Mouse (Mus musculus): ENCODE results near the gene Arhgdia.

Arhgdia gene

DNA sequence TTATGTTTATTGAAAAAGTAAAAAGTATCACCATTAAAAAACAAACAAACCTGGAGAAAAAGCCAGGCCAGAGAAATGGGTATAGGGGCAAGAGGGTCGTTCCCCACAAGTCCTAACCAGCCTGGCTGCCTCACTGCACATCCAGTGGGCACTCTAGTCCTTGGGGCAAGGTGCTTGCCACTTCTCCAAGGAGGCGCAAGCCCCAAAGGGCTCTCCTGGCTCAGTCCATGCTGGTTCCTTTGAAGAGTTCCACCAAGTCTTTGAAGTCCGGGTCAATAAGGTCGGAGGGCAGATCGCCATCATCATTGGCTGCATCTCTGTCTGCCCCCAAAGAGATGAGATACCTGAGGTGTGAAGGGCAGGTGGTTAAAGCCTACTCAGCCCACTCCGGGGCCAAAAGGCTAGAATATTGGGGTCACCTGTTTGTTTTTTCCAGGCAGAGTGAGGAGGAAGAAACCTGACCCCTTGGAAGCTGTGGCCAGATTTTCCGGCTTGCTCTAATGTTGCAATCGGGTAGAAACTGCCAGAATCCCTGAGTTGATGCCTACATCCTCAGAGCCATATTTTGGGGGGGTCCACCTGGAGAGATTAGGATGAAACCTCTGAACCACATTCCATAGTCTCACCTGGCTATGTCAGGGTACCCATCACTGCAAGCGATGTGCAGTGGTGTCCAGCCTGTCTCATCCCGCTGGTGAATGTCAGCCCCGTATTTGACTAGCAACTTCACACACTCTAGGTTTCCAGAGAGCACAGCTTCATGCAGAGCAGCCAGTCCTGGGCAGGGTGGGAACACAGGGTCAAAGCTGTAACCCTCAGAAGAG is 31.2 kb downstream of the Arhgdia start:
- DNase-seq, result no peak

DNA sequence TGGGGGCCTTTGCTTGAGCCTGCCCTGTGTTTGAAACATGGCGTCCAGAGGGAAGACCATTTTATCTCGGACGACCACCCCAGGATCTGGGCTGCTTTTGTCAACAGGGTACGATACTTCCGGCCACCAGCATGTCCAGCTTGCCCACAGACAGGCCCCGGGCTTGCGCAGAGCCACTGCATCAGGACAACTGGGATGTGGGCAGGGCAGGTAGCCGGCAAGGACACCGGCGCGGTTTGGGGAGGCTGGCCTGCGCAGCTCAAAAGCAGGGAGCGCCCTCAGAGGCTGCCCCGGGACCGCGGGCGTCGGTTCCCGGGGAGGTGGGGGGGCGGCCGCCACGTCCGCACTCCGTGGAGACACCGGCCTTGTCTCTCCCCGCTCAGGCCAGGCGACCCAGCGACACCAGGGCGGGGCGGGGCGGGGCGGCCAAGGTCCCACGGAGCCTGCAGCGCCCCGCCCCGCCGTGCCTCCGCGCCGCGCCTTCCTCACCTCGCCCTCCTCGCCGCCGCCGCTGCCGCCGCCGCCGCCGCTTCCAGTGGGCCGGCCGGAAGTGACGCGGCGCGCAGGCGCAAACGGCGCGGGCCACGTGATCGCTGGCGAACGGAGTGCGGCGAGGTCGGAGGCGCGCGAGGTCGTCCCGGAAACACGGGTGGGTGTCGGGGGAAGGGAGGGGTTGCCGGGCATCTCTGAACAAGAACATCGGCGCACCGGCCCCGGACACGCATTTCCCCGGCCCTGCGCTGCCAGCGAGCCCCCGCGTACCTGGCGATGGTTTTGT is 32.1 kb downstream of the Arhgdia start, which contains the start of gene Mcrip1:
Gene Mcrip1, minus strand, starts transcription at position 560 of the 778 bp plus-strand sequence.
- DNase-seq, result peak; percentile 96 to 97

DNA sequence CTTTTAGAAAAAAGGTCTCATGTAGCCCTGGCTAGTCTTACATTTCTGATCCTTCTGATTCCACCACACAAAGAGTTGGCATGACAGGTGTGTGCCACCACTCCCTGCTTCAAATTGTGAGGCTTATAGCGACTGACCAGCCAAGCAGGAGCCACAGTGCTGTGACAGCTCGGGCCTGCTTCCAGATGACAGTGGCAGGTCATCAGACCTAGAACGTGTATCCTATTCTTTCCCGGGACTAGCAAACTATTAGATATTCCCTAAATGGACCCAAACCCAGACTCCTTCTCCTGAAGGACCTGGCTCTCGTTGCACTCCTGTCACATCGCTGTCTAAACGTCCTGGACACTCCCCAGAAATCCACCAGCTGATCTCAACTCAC is 32.6 kb downstream of the Arhgdia start:
- DNase-seq, result no peak

DNA sequence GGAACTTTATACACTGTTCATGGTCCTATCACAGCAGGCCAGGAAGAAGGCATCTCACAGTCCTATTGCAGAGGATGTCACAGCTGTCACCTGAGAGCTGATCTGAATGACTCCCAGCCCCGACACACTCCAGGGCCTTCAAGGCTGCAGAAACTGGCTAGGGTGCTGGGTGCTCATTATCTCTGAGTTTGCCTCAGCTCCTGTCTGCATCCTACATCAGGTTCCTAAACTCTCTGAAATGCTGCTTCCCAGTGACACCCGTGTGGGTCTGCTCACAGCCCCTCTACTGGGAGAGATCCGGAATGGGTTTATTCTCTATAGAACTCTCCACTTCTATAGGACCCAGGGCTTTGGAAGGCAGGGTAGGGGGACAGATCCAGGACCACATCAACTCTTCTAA is 33.2 kb downstream of the Arhgdia start:
- no peak for DNase-seq

DNA sequence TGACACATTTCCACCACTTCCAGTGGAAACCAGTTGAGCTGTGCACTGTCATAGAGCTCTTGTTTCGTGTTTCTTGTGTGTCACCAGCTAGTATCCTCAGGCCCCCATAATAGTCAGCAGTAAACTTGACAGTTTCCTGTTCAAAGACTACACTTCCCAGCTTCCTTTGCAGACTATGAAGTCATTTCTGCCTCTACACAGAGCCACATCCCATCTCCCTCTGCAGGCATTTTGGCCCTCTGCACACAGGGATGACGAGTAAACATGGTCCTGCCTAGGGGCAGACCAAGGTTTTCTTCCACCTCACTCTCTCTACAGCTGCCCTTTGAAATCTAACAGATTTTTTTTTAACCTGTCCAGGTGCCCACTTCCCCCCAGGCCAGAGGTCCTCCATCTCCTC is 34.0 kb downstream of the Arhgdia start:
- no peak for DNase-seq

DNA sequence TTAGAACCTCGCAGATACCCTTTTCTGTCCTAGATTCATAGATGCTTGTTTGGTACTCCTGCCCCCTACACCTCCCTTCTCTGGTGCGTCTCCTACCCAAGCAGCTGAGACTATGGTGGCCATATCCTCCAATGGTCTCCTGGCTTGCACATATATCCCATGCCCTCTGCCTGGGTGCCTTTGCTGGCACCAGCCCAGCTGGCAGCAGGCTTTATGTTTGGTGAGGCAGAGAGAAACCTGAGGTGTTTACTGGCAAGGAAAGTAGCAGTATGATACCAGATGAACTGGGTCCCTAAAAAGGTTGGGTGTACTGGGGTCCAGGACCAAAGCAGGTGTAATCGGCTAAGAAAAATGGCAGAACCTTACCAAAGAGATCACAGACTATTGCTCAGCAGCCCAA is 35.5 kb downstream of the Arhgdia start:
- DNase-seq, result peak in 1 of 2 experiments; percentile 35

DNA sequence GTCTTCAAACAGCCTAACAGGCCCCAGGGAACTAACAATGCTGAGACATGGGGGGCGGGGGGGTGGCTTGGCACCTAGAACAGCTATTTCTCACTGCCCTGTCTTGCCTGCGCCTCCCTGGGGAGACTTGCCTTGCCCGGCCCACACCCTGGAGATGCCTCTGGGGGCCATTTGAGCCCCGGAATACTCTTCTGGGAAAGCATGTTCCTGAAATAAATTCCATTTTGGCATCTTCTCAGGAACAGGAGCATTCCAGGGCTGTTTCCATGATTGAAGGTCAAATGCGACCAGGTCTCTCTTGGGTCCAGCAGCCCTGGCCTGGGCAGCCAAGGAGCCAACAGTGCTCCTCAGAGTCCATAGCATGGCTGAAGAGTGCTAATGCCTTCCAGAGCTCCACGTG is 39.0 kb downstream of the Arhgdia start:
- DNase-seq, result no peak

DNA sequence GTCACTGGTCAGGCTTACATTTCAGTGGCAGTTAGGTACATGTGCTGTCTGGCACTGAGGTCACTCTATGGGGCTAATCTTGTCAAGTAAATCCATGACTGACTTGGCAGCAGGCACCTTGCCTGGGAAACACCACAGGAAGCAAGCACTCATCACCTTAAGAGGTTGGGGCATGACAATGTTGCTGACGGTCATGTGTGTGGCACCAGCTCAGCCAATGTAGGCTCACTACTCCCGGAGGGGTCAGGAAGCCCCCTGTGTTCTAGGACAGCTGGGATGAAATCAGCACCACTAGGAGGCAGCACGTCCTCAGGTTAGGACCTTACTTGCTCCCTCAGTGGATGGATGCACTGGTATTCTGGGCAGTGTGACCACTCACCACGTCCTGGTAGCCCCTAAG is 39.5 kb downstream of the Arhgdia start:
- peak in 1 of 2 experiments; percentile 61 for DNase-seq

DNA sequence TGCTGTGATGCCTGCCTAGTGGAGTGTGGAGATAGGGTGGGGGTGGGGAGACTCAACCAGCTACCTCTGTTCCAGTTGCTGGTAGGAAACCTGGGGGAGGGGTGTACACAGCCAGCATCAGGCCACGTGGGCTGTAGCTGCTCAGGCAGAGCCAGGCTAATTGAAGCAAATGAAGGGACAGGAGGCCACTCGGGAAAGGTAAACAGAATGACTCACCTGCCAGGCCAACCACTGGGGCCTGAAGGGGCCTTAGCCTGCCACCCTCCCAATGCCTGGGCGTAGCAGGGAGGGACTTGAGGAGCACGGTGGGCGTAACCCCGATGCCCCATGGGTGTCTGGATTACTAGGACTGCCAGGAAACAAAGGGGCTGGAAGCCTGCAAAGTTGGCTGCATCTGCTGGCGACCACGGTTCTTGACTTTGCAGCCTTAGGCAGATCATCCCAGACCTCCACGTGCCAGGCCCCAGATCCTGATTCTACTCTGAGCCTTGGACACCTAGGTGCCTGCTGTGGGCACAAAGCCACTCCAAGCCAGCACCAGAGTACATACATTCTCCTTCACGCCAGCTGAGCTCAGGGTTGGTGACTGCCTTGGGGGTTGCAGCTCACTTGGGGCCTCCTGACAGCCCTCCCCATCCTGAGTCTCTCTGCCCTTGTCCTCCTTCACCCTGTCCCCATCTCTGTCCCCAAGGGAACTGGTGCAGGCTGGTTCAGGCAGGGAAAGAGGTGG is 42.0 kb downstream of the Arhgdia start:
- DNase-seq, result peak; percentile 42 to 55

DNA sequence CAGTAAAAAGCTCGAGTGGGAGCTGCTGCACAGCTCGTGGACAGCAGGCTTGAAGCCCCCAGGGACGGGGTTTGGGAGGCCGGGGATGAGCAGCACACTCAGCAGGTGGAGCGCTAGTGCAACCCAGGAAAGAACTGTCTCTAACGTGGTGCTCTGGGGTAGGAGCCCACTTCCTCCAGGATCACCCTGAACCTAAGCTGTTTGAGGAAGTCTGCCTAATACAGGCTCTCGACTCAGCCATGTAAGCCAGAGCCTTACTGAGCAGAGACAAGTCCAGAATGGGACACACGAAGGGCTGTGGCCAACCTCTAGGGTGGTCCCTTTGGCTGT is 42.5 kb downstream of the Arhgdia start:
- DNase-seq, result no peak

DNA sequence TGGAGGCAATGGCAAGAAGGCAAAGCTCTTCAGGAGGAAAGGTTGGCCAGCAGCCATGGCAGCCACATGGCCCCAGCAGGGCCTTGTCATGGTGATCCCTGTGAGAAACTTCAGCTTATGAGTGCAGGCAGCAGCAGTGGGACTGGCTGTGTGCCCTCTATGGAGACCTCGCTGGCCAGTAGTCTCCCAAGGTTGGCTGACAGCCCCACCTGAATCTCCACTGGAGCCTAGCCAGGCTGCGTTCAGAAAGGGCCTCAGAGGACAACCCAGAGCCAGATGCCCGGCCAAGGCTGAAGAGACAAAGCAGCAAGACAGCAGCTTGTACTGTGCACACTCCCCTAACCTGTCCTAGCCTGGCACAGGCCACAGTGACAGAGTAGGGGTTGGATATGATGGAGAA is 42.9 kb downstream of the Arhgdia start:
- DNase-seq, result peak; percentile 88 to 92

DNA sequence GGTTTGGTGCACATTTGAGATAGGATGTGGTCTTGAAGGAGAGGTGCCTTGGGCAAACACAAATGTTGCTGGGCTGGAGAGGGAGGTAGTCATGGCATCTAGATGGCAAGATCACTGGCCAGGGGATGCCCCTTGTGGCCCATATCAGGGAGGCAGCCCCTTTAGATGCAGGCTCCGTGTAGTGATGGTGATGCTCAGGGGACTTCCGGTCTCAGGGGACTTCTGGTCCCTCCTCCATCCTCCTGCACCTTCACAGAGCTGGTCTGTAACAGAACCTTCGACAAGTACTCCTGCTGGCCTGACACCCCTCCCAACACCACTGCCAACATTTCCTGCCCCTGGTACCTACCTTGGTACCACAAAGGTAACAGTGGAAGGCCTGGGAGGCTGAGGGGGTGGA is 45.6 kb downstream of the Arhgdia start:
- no peak for DNase-seq

DNA sequence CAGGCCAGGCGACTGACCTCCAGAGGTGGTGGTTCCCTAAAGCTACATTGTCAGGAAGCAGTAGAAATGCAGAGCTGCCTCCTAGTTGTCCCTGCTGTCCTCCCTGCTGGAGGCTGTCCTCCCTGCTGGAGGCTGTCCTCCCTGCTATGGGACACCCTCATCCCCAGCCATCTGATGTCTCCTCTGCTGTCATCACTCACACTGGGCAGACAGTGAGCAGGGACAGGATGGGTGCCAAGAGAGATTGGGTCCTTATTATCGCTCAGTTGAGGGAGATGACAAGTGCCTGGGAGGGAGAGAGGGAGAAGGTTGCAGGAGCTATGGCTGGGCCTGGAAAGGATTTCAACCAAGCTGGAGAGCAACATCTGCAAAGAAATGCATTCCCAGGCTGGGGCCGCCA is 46.3 kb downstream of the Arhgdia start:
- DNase-seq, result no peak

DNA sequence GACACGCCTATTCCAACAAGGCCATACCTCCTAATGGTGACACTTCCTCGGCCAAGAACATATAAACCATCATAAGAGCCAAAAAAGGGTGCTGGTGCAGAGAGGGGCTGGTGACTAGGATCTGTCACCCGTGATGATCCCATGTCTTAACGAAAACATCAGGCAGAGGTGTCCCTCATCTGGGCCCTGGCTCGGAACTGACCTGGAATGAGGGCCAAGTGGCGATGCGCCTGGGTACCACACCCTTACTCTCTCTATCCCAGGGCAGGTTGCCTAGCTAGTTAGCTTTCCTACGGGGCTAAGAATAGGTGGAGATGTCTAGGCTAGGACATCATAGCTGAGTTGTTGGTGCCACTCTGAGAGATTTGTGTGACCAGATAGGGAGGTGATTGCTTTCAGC is 47.3 kb downstream of the Arhgdia start:
- DNase-seq, result no peak

DNA sequence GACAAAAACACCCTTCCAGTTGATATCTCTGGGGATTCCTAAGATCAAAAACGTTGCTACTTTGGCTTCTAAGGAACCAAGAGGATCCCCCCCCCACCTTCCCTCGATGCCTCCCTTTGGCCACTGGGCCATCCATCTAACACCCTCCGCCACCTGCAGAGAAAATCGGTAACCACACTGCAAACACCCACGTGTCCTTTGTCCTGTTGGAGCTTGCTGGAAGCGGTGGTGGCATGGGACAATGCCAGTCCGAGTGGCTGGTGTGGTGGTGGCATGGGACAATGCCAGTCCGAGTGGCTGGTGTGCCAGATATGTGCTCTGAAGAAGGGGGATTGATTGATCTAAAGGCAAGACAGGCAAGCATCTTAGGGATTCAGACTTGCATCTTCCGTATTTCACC is 49.8 kb downstream of the Arhgdia start:
- DNase-seq, result no peak

DNA sequence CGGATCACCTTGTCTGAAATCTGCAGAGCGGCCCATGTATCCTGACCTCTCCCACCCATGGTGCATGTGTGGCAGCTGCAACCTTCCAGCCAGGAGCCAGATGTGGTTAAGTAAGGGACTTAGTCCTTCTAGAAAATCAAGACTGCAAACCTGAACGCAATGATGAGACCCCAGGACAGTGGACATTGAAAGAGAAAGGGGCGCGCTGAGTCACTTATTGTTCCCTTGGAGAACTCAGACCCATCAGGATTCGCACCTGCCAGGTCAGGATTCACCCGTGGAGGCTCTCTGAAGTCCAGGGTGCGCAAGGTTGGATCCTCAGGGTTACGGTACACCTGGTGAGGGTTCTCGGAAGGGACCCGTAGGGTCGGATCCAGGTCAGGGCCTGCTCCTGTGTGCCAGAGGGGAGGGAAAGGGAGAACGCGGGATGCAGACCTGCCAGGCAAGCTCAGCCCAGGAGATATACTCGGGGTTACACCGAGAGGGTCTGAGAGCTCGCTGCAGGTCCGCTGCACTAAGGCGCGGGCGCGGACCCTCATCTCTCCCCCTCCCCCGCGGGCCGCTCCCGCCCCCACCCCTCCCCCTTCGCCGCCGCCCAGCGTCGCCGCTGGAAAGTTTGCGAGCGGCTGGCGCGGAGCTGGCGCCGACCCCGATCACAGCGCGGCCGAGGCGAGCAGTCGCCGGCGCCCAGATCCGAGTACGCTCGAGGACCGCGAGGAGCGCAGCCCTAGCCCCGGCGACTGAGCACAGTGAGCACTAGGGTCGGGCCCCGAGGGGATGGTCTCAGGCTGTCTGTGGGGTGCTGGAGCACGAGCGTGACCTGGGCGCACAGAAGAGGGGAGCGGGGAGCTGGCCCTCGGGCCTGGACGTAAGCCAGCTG is 51.1 kb downstream of the Arhgdia start, which contains the start of gene Gcgr:
Gene Gcgr, plus strand, starts transcription at position 615 of the 880 bp plus-strand sequence.
- DNase-seq, result peak; percentile 30 to 54

DNA sequence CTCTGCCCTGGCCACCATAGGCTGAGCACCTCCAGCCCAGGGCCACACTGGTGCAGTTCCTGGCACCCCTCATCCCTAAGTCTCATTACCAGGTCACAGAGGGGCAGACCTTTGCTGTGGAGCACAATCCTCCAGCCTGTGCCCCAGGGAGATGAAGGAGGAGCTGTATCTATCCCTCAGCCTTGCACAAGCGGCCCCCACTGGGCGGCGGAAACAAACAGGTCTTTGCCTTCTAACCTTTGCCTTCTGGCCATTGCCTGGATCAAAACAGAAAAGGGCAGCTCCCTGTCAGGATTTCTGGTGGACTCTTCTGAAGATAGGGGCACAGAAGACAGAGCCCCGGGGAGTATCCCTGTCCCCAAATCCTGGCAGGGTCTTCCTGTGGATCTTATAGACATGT is 52.5 kb downstream of the Arhgdia start:
- no peak for DNase-seq
